Mouse (Mus musculus) C2C12 (cell line): ENCODE results near the gene Gprc5b. TPM values are rescaled to one million over a fixed set of nuclear protein-coding genes. Genes with fewer than 3 reads are reported as not detected.

Experiments
- H3K27me3 ChIP-seq: one replicate; pipeline ENCODE4 v1.6.1; 2011; ENCODE audit not compliant: control insufficient read depth, insufficient read depth, insufficient read length
- H3K36me3 ChIP-seq: one replicate; pipeline ENCODE4 v1.6.1; 2011; ENCODE audit not compliant: control insufficient read depth, insufficient read depth
- H3K4me3 ChIP-seq: one replicate; pipeline ENCODE4 v1.5.1; 2011; ENCODE audit warnings: mild to moderate bottlenecking, control low read depth; ENCODE audit not compliant: poor library complexity, insufficient read depth, severe bottlenecking
- H3K79me2 ChIP-seq: one replicate; pipeline ENCODE4 v1.6.1; 2011; ENCODE audit not compliant: control insufficient read depth, insufficient read depth
- H3K79me3 ChIP-seq: one replicate; pipeline ENCODE4 v1.6.1; 2011; ENCODE audit warnings: low read depth, control low read depth
- H3ac ChIP-seq: one replicate; pipeline ENCODE3; 2011; ENCODE audit warnings: low read depth; ENCODE audit not compliant: control insufficient read depth, insufficient read length
- CEBPB ChIP-seq: IDR thresholded peaks from one replicate; pipeline ENCODE4 v1.6.1; 2011; ENCODE audit warnings: low read depth, mild to moderate bottlenecking, control low read depth, moderate library complexity
- CTCF ChIP-seq: IDR thresholded peaks from one replicate; pipeline ENCODE4 v1.5.1; 2011; ENCODE audit not compliant: control insufficient read depth, insufficient read depth, insufficient read length
- FOSL1 ChIP-seq: IDR thresholded peaks from one replicate; pipeline ENCODE4 v1.8.0; 2011; ENCODE audit warnings: mild to moderate bottlenecking, low read length; ENCODE audit not compliant: poor library complexity, insufficient read depth, severe bottlenecking
- MAX ChIP-seq: IDR thresholded peaks from one replicate; pipeline ENCODE4 v1.6.1; 2011; ENCODE audit warnings: mild to moderate bottlenecking, control low read depth
- MYOD1 ChIP-seq: IDR thresholded peaks from one replicate; pipeline ENCODE4 v1.6.1; 2011; ENCODE audit warnings: low read depth; ENCODE audit not compliant: control insufficient read depth, insufficient read length
- MYOG ChIP-seq: IDR thresholded peaks from one replicate; pipeline ENCODE4 v1.6.1; 2011; ENCODE audit not compliant: control insufficient read depth, insufficient read length; ENCODE audit errors: extremely low read depth
- USF1 ChIP-seq: IDR thresholded peaks from one replicate; pipeline ENCODE4 v1.6.1; 2011; ENCODE audit warnings: low read depth, mild to moderate bottlenecking, control low read depth, moderate library complexity
- polyA plus RNA-seq: library from polyadenylated mRNA; unstranded; fragments of >200 nt; fragmentation: generic; extraction: Trizol; gene quantifications from one replicate; pipeline ENCODE4 v1.2.1, GENCODE M21; 2012; ENCODE audit warnings: missing spikeins

The Gprc5b gene
- polyA plus RNA-seq, 1 experiment, result 31.3 TPM

GRCm38 (mm10) chr7:118992623-118993405, 2.2 kb downstream of the Gprc5b start:
- TF ChIP-seq MYOD1 (no peak), CTCF (no peak), CEBPB (no peak), FOSL1 (no peak), MAX (no peak), USF1 (no peak), MYOG (no peak)
- Histone ChIP-seq H3ac (no peak overlapping the region), H3K79me2 (peaks cover 63% of the 10 kb centered on the region), H3K27me3 (no peaks in the 10 kb centered on the region), H3K4me3 (no peak overlapping the region), H3K79me3 (peaks cover 23% of the 10 kb centered on the region), H3K36me3 (no peaks in the 10 kb centered on the region)

DNA sequence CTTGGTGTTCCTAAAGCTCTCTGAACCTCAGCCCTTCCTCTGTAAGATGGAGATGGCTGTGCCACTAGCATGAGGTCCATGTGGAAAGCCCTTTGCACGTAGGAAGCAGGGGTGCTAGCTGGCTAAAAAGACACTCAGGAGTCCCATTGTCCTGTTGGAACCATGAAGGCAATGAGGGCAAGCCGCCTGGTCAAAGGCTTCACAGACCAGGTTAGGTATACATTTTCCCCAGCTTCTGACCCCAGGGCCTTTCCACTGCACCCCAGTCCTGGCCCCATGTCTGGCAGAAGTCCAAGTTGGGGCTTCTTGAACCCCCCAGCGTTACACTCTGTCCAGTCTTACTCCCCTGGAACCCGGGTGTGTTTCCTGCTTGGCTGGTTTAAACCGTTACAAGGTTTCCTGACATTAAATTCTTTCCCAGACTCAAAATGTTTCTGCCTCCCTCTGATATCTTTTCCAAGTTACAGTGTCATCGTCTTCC, 2.9 kb downstream of the Gprc5b start:
- H3K79me2 ChIP-seq, result peaks cover 67% of the 10 kb centered on the region
- peaks cover 25% of the 10 kb centered on the region for H3K79me3 ChIP-seq
- H3K27me3 ChIP-seq, result no peaks in the 10 kb centered on the region
- no peak overlapping the region for H3ac ChIP-seq
- no peaks in the 10 kb centered on the region for H3K36me3 ChIP-seq
- no peak overlapping the region for H3K4me3 ChIP-seq
- no peak for TF ChIP-seq MYOD1
- no peak for TF ChIP-seq MAX
- no peak for TF ChIP-seq FOSL1

DNA sequence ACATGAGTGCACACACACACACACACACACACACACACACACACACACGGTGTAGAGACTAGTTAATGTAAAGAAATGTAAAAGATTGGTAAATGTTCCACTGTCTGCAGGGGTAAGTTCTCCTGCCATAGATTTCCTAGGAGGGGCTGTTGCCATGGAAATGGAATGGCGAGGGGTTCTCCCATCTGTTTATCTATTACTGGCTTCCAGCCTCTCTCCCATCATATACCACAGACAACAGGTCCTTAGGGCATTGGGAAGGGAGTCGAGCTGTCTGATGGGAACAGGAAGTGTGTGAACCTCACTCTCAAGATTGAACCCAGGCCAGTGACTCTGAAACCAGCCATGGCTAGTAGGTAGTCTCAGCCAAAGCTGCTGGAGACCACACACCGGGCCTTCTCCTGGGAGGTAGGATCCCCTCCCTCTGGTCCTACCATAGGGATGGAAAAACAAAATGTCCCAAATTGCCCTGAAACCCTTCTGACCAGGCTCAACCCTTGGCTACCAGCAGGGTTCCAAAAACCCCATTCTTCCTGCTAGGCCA, 3.6 kb downstream of the Gprc5b start:
- Histone ChIP-seq H3ac (no peak overlapping the region), H3K36me3 (no peaks in the 10 kb centered on the region), H3K79me3 (peaks cover 27% of the 10 kb centered on the region), H3K79me2 (peaks cover 67% of the 10 kb centered on the region), H3K4me3 (no peak overlapping the region), H3K27me3 (no peaks in the 10 kb centered on the region)
- TF ChIP-seq CEBPB (no peak), MYOD1 (no peak), FOSL1 (no peak), MAX (no peak), MYOG (no peak), USF1 (no peak), CTCF (no peak)

GRCm38 (mm10) chr7:118990282-118990681, 4.7 kb downstream of the Gprc5b start:
- no peaks in the 10 kb centered on the region for H3K27me3 ChIP-seq
- no peak overlapping the region for H3ac ChIP-seq
- H3K79me2 ChIP-seq, result peaks cover 67% of the 10 kb centered on the region
- no peak overlapping the region for H3K4me3 ChIP-seq
- H3K79me3 ChIP-seq, result peaks cover 27% of the 10 kb centered on the region
- TF ChIP-seq MYOG, result no peak
- H3K36me3 ChIP-seq, result no peaks in the 10 kb centered on the region

DNA sequence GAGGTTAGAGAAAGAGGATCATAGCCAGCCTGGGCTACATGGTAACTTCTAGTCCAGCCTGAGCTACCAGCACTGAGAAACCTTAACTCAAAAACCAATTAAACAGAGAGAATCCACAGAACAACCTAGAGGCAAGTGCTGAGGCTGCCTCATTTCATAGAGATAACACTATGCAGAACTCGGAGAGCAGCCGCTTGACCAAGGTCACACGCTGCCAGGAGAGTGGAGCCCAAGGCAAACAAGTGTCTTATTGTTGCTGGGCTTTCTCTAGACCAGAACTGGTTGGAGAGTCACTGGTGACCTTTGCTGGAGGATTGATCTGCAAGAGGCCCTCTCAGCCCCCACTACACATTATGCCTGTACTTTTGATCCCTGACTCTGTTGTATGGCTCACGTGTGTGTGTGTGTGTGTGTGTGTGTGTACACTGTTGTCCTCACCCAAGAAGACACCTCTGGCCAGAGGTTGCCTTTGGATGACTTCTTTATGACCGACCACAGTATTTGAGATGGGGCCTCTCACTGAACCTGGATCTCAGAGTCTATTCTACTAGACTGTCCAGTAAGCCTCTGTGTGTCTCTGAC, 5.6 kb downstream of the Gprc5b start:
- Histone ChIP-seq H3K79me3 (peaks cover 27% of the 10 kb centered on the region), H3K36me3 (no peaks in the 10 kb centered on the region), H3ac (no peak overlapping the region), H3K79me2 (peaks cover 62% of the 10 kb centered on the region), H3K4me3 (no peak overlapping the region), H3K27me3 (no peaks in the 10 kb centered on the region)
- TF ChIP-seq MYOD1 (no peak), CTCF (no peak), CEBPB (no peak), MAX (no peak), USF1 (no peak), MYOG (no peak), FOSL1 (no peak)

DNA sequence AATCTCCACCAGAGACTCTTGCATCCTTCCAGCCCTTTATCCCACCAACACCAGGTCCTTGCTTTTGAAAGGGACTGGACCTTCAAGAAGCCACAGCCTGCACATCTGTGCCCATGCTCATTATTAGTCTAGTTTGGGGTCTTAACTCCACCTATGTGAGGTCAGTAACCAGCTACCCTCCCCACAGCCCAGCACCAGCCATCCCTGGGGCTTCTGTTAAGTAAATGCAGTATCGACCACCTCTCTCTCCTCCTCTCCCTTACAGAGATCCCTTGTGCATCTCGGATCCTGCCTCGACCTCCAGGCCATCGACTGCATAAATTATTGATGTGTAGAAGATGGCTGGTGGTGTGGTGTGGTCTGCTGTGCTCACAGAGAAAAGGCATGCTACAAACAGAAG, 8.6 kb downstream of the Gprc5b start:
- no peak for TF ChIP-seq MYOD1
- no peak for TF ChIP-seq CEBPB
- TF ChIP-seq MYOG, result no peak
- TF ChIP-seq USF1, result no peak
- no peak for TF ChIP-seq MAX
- no peak for TF ChIP-seq CTCF
- TF ChIP-seq FOSL1, result no peak
- H3K79me3 ChIP-seq, result peaks cover 17% of the 10 kb centered on the region
- H3ac ChIP-seq, result no peak overlapping the region

More for the DNA sequence above, 8.6 kb downstream of the Gprc5b start:
- H3K4me3 ChIP-seq, result no peak overlapping the region
- no peaks in the 10 kb centered on the region for H3K27me3 ChIP-seq
- H3K36me3 ChIP-seq, result peaks cover 11% of the 10 kb centered on the region
- peaks cover 34% of the 10 kb centered on the region for H3K79me2 ChIP-seq
